Mouse (Mus musculus) erythroblast, embryonic 14.5 days (primary cell): ENCODE measurements at regions not wholly inside any gene's neighbourhood (a gene's known extent, or its start where the extent isn't known, plus 50 kb on each side); places are given as distances from the start of the nearest gene placed in this dataset.

ENCODE experiments used
- H3K27me3 ChIP-seq: 2 replicates; pipeline ENCODE4 v1.6.1; 2012; ENCODE audit warnings: inconsistent platforms; ENCODE audit not compliant: control insufficient read depth
- H3K36me3 ChIP-seq: 2 replicates; pipeline ENCODE4 v1.6.1; 2012; ENCODE audit warnings: mild to moderate bottlenecking, inconsistent platforms; ENCODE audit not compliant: control insufficient read depth
- H3K4me1 ChIP-seq: 2 replicates; pipeline ENCODE4 v1.6.1; 2012; ENCODE audit warnings: inconsistent platforms; ENCODE audit not compliant: control insufficient read depth
- H3K4me3 ChIP-seq: replicated peaks from 2 replicates; pipeline ENCODE3; 2012; ENCODE audit warnings: moderate library complexity, mild to moderate bottlenecking, inconsistent platforms
- H3K9me3 ChIP-seq: 2 replicates; pipeline ENCODE4 v1.6.1; 2012; ENCODE audit warnings: low read length, inconsistent platforms, mixed read lengths; ENCODE audit not compliant: control insufficient read depth
- GATA1 ChIP-seq: IDR thresholded peaks from 2 replicates; pipeline ENCODE4 v1.6.1; 2012; ENCODE audit warnings: low read length, inconsistent platforms, mixed read lengths
- TAL1 ChIP-seq: IDR thresholded peaks from 3 replicates; pipeline ENCODE4 v1.6.1; 2012; ENCODE audit warnings: low read length, inconsistent platforms, mixed read lengths

- H3K9me3 ChIP-seq, result no peaks in the 10 kb centered on the region; the same call in 1 of the 2 replicates
- TF ChIP-seq TAL1 (no peak), GATA1 (no peak)
- H3K4me1 ChIP-seq, result no peaks in the 10 kb centered on the region
- H3K4me3 ChIP-seq, result no peak overlapping the region
- H3K27me3 ChIP-seq, result no peaks in the 10 kb centered on the region
- no peaks in the 10 kb centered on the region for H3K36me3 ChIP-seq
Observed at GRCm38 (mm10) chr10:37298689-37299421, 160.1 kb upstream of the Marcks start.

GRCm38 (mm10) chr10:37294231-37294630 lies 155.5 kb upstream of the Marcks start:
- H3K4me1 ChIP-seq, result peaks cover 4% of the 10 kb centered on the region
- TF ChIP-seq TAL1 (no peak), GATA1 (no peak)
- H3K4me3 ChIP-seq, result no peak overlapping the region
- no peaks in the 10 kb centered on the region for H3K27me3 ChIP-seq
- no peaks in the 10 kb centered on the region for H3K9me3 ChIP-seq
- no peaks in the 10 kb centered on the region for H3K36me3 ChIP-seq

GRCm38 (mm10) chr10:37293292-37293691 lies 154.6 kb upstream of the Marcks start:
- H3K27me3 ChIP-seq, result no peaks in the 10 kb centered on the region
- no peak for TF ChIP-seq GATA1
- TF ChIP-seq TAL1, result no peak

GRCm38 (mm10) chr10:37291639-37292495 lies 153.1 kb upstream of the Marcks start:
- Histone ChIP-seq H3K9me3 (no peaks in the 10 kb centered on the region), H3K4me3 (no peak overlapping the region), H3K27me3 (no peaks in the 10 kb centered on the region), H3K4me1 (peaks cover 4% of the 10 kb centered on the region), H3K36me3 (no peaks in the 10 kb centered on the region)
- TF ChIP-seq TAL1 (no peak), GATA1 (no peak)

More at GRCm38 (mm10) chr10:37293292-37293691, 154.6 kb upstream of the Marcks start:
- no peaks in the 10 kb centered on the region for H3K9me3 ChIP-seq
- peaks cover 4% of the 10 kb centered on the region for H3K4me1 ChIP-seq
- H3K36me3 ChIP-seq, result no peaks in the 10 kb centered on the region
- no peak overlapping the region for H3K4me3 ChIP-seq

- Histone ChIP-seq H3K36me3 (no peaks in the 10 kb centered on the region), H3K4me3 (no peak overlapping the region), H3K27me3 (no peaks in the 10 kb centered on the region), H3K4me1 (peaks cover 4% of the 10 kb centered on the region), H3K9me3 (no peaks in the 10 kb centered on the region)
- TF ChIP-seq GATA1 (no peak), TAL1 (no peak)
Observed at GRCm38 (mm10) chr10:37289964-37290704, 151.4 kb upstream of the Marcks start.

- Histone ChIP-seq H3K4me3 (no peak overlapping the region), H3K27me3 (no peaks in the 10 kb centered on the region), H3K9me3 (no peaks in the 10 kb centered on the region), H3K36me3 (no peaks in the 10 kb centered on the region), H3K4me1 (peaks cover 3% of the 10 kb centered on the region)
- no peak for TF ChIP-seq TAL1
- TF ChIP-seq GATA1, result no peak
Observed at GRCm38 (mm10) chr10:37286305-37286704, 147.6 kb upstream of the Marcks start.

GRCm38 (mm10) chr10:37282951-37283350 lies 144.2 kb upstream of the Marcks start:
- TF ChIP-seq GATA1 (no peak), TAL1 (no peak)
- Histone ChIP-seq H3K36me3 (no peaks in the 10 kb centered on the region), H3K4me3 (no peak overlapping the region), H3K27me3 (no peaks in the 10 kb centered on the region), H3K4me1 (peaks cover 23% of the 10 kb centered on the region), H3K9me3 (no peaks in the 10 kb centered on the region)

- Histone ChIP-seq H3K4me3 (no peak overlapping the region), H3K36me3 (no peaks in the 10 kb centered on the region), H3K4me1 (peaks cover 23% of the 10 kb centered on the region), H3K9me3 (no peaks in the 10 kb centered on the region), H3K27me3 (no peaks in the 10 kb centered on the region)
- TF ChIP-seq GATA1 (no peak), TAL1 (no peak)
Observed at GRCm38 (mm10) chr10:37280823-37281222, 142.1 kb upstream of the Marcks start.
